Mouse (Mus musculus) heart, postnatal 0 days (tissue): ENCODE results near the gene Ncoa5. TPM values are rescaled to one million over a fixed set of nuclear protein-coding genes. Genes with fewer than 3 reads are reported as not detected.

Experiments used
- ATAC-seq: fragments of 200-750 bp; cut with Nextera tagmentation; 2 replicates; pipeline ENCODE4 v1.8.0; 2017; ENCODE audit warnings: low read depth, moderate number of reproducible peaks, moderate library complexity; ENCODE audit not compliant: insufficient read depth
- DNase-seq: peaks from one replicate; pipeline ENCODE4 v3.0.0-alpha.2; 2016; ENCODE audit warnings: low spot score
- H3K27ac ChIP-seq: fragments of 300-500 bp; sonication (generic); 2 replicates; pipeline ENCODE4 v1.5.1; 2014; ENCODE audit warnings: low read depth, mild to moderate bottlenecking
- H3K27me3 ChIP-seq: fragments of 300-500 bp; sonication (generic); 2 replicates; pipeline ENCODE4 v1.6.1; 2014; ENCODE audit warnings: low read length, mixed read lengths; ENCODE audit not compliant: control insufficient read depth, insufficient read depth
- H3K36me3 ChIP-seq: fragments of 300-500 bp; sonication (generic); replicated peaks from 2 replicates; pipeline ENCODE4 v1.6.1; 2014; ENCODE audit warnings: low read length, mixed read lengths; ENCODE audit not compliant: control insufficient read depth, insufficient read depth
- H3K4me1 ChIP-seq: fragments of 300-500 bp; sonication (generic); 2 replicates; pipeline ENCODE4 v1.6.1; 2014; ENCODE audit warnings: antibody characterized with exemption; ENCODE audit not compliant: control insufficient read depth, insufficient read depth
- H3K4me2 ChIP-seq: fragments of 300-500 bp; sonication (generic); 2 replicates; pipeline ENCODE4 v1.6.1; 2014; ENCODE audit warnings: low read depth, mild to moderate bottlenecking, low read length, moderate library complexity
- H3K4me3 ChIP-seq: fragments of 300-500 bp; sonication (generic); 2 replicates; pipeline ENCODE4 v1.5.1; 2014; ENCODE audit warnings: low read depth, low read length
- H3K9ac ChIP-seq: fragments of 300-500 bp; sonication (generic); replicated peaks from 2 replicates; pipeline ENCODE4 v1.6.1; 2014; ENCODE audit warnings: low read depth, low read length, mixed read lengths
- H3K9me3 ChIP-seq: fragments of 300-500 bp; sonication (generic); replicated peaks from 2 replicates; pipeline ENCODE4 v1.6.1; 2016; ENCODE audit warnings: low read length; ENCODE audit not compliant: control insufficient read depth
- CTCF ChIP-seq: IDR thresholded peaks from 2 replicates; pipeline ENCODE4 v1.5.1; 2016; ENCODE audit warnings: antibody characterized with exemption, control low read depth, low read depth
- EP300 ChIP-seq: IDR thresholded peaks from 2 replicates; pipeline ENCODE4 v1.6.1; 2016; ENCODE audit warnings: antibody characterized with exemption, low read depth
- WGBS: fragments of 180-500 bp; shearing (Covaris S2); extraction: QIAGEN DNeasy Blood & Tissue Kit; methylation state at CpG from one replicate; pipeline ENCODE4 v1.1.7; 2014; 5-methylcytosine and 5-hydroxymethylcytosine counted together
- polyA plus RNA-seq: library from polyadenylated mRNA; unstranded; fragments of >200 nt; fragmentation: Nextera tagmentation; extraction: Ambion mirVana; gene quantifications from 2 replicates; pipeline ENCODE4 v1.2.1, GENCODE M21; 2015
- total RNA-seq: library from RNA; depleted of rRNA; stranded (reverse); fragments of >200 nt; gene quantifications from 2 replicates; pipeline ENCODE4 v1.2.3, GENCODE M21; 2014; ENCODE audit warnings: low replicate concordance

The Ncoa5 gene
- total and polyA plus RNA-seq, 2 experiments from 2014 or later = 20.8 to 30.7 TPM

GRCm38 (mm10) chr2:164960716-164961441, 73.8 kb downstream of the Ncoa5 start, which contains the start of gene Slc12a5:
Gene Slc12a5 (plus strand): TSS chr2:164960802.
- Histone ChIP-seq H3K36me3 (no peaks in the 10 kb centered on the region), H3K9me3 (no peaks in the 10 kb centered on the region), H3K4me1 (no peaks in the 10 kb centered on the region), H3K9ac (no peak within 1 kb of the TSS), H3K27ac (no peak within 1 kb of the TSS), H3K27me3 (peaks cover 38% of the 10 kb centered on the region), H3K4me3 (peak within 1 kb of the TSS; percentile 46), H3K4me2 (peak within 1 kb of the TSS; percentile 71)
- TF ChIP-seq EP300 (no peak), CTCF (no peak)
- no peak for DNase-seq
- peak; percentile 34; the same call in 1 of the 2 replicates for ATAC-seq
- WGBS = 2% methylated on average over 39 of the region's 54 CpGs

DNA sequence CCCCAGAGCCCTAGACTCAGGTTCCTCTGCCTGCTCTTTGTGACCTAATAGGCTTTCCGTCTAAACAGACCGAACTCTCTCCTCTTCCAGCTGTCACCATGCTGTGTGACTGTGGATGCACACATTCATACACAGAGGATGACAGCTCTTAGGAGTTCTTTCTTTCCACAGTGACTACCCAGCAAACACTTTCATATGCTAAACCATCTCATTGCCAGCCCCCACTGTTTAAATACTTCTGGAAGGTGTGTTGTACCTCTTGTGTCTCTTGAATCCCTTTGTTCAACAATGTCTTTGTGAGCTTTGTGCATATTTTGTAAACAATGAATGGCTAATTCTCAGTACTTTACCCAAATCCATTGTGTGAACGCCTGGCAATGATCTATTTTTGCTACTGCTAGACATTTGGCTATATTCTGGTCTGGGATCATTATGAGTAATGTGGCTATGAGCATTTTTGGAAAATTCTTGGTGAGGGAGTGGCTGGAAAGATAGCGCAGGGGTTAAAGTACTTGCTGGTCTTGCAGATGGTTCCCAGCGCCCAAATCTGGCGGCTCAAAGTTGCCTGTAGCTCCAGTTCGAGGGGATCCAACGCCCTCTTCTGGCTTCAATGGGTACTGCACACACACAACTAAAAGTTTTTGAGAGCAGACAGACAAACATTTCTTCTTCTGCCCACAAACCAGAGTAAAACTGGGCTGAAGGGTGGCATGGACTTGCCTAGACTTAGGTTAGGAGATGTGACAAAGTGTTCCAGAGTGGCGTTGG, 76.9 kb downstream of the Ncoa5 start:
- Histone ChIP-seq H3K27ac (no peak overlapping the region), H3K4me3 (no peak overlapping the region), H3K4me1 (no peaks in the 10 kb centered on the region), H3K9me3 (no peaks in the 10 kb centered on the region), H3K27me3 (peaks cover 55% of the 10 kb centered on the region), H3K4me2 (no peak overlapping the region), H3K36me3 (no peaks in the 10 kb centered on the region), H3K9ac (no peak overlapping the region)
- DNase-seq (no peak), ATAC-seq (no peak)
- no peak for TF ChIP-seq EP300
- whole genome bisulfite sequencing = 56% methylated on average over 9 of the region's 9 CpGs

GRCm38 (mm10) chr2:164956195-164956594, 78.5 kb downstream of the Ncoa5 start:
- 54% methylated on average over 5 of the region's 5 CpGs for WGBS
- Histone ChIP-seq H3K27ac (no peak overlapping the region), H3K4me2 (no peak overlapping the region), H3K27me3 (peaks cover 62% of the 10 kb centered on the region), H3K4me1 (no peaks in the 10 kb centered on the region), H3K4me3 (no peak overlapping the region), H3K9ac (no peak overlapping the region), H3K36me3 (no peaks in the 10 kb centered on the region), H3K9me3 (no peaks in the 10 kb centered on the region)
- no peak for TF ChIP-seq EP300
- no peak for ATAC-seq
- DNase-seq = no peak

DNA sequence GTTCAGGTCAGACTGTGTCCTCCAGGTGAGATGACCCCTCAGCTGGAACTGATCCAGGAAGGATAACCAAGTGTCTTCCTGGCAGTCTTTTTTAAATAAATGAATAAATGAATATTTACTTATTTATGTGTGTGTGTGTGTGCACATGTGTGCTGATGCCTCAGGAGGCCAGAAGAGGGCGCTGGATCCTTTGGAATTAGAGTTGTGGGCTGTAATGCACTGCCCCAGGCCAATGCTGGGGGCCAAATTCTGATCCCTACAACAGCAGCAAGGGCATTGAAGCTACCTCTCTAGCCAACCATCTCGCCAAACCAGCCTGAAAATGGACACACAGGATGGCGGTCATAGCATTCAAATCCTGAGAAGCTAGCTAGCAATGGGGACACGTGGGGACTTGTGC, 78.9 kb downstream of the Ncoa5 start:
- ATAC-seq (no peak), DNase-seq (no peak)
- Histone ChIP-seq H3K4me2 (no peak overlapping the region), H3K4me3 (no peak overlapping the region), H3K4me1 (no peaks in the 10 kb centered on the region), H3K27me3 (peaks cover 62% of the 10 kb centered on the region), H3K36me3 (no peaks in the 10 kb centered on the region), H3K27ac (no peak overlapping the region), H3K9ac (no peak overlapping the region), H3K9me3 (no peaks in the 10 kb centered on the region)
- 64% methylated on average over 4 of the region's 4 CpGs for WGBS
- TF ChIP-seq CTCF (no peak), EP300 (no peak)

GRCm38 (mm10) chr2:164953224-164953623, 81.4 kb downstream of the Ncoa5 start:
- ATAC-seq (peak; percentile 80), DNase-seq (peak; percentile 71)
- WGBS = 2% methylated on average over 21 of the region's 21 CpGs
- Histone ChIP-seq H3K4me2 (no peak overlapping the region; the same call in 1 of the 2 replicates), H3K27ac (no peak overlapping the region), H3K9ac (no peak overlapping the region), H3K9me3 (no peaks in the 10 kb centered on the region), H3K4me1 (no peaks in the 10 kb centered on the region), H3K36me3 (no peaks in the 10 kb centered on the region), H3K4me3 (no peak overlapping the region), H3K27me3 (peaks cover 82% of the 10 kb centered on the region)
- peak; percentile 88 for TF ChIP-seq CTCF
- no peak for TF ChIP-seq EP300
